Mouse (Mus musculus) heart, postnatal 0 days (tissue): ENCODE measurements around the gene Tmem82. TPM values are rescaled to one million over a fixed set of nuclear protein-coding genes. Genes with fewer than 3 reads are reported as not detected.

ENCODE experiments used
- ATAC-seq: fragments of 200-750 bp; cut with Nextera tagmentation; 2 replicates; pipeline ENCODE4 v1.8.0; 2017; ENCODE audit warnings: low read depth, moderate number of reproducible peaks, moderate library complexity; ENCODE audit not compliant: insufficient read depth
- DNase-seq: peaks from one replicate; pipeline ENCODE4 v3.0.0-alpha.2; 2016; ENCODE audit warnings: low spot score
- H3K27ac ChIP-seq: fragments of 300-500 bp; sonication (generic); 2 replicates; pipeline ENCODE4 v1.5.1; 2014; ENCODE audit warnings: low read depth, mild to moderate bottlenecking
- H3K27me3 ChIP-seq: fragments of 300-500 bp; sonication (generic); 2 replicates; pipeline ENCODE4 v1.6.1; 2014; ENCODE audit warnings: low read length, mixed read lengths; ENCODE audit not compliant: control insufficient read depth, insufficient read depth
- H3K36me3 ChIP-seq: fragments of 300-500 bp; sonication (generic); replicated peaks from 2 replicates; pipeline ENCODE4 v1.6.1; 2014; ENCODE audit warnings: low read length, mixed read lengths; ENCODE audit not compliant: control insufficient read depth, insufficient read depth
- H3K4me1 ChIP-seq: fragments of 300-500 bp; sonication (generic); 2 replicates; pipeline ENCODE4 v1.6.1; 2014; ENCODE audit warnings: antibody characterized with exemption; ENCODE audit not compliant: control insufficient read depth, insufficient read depth
- H3K4me2 ChIP-seq: fragments of 300-500 bp; sonication (generic); 2 replicates; pipeline ENCODE4 v1.6.1; 2014; ENCODE audit warnings: low read depth, mild to moderate bottlenecking, low read length, moderate library complexity
- H3K4me3 ChIP-seq: fragments of 300-500 bp; sonication (generic); 2 replicates; pipeline ENCODE4 v1.5.1; 2014; ENCODE audit warnings: low read depth, low read length
- H3K9ac ChIP-seq: fragments of 300-500 bp; sonication (generic); replicated peaks from 2 replicates; pipeline ENCODE4 v1.6.1; 2014; ENCODE audit warnings: low read depth, low read length, mixed read lengths
- H3K9me3 ChIP-seq: fragments of 300-500 bp; sonication (generic); replicated peaks from 2 replicates; pipeline ENCODE4 v1.6.1; 2016; ENCODE audit warnings: low read length; ENCODE audit not compliant: control insufficient read depth
- CTCF ChIP-seq: IDR thresholded peaks from 2 replicates; pipeline ENCODE4 v1.5.1; 2016; ENCODE audit warnings: antibody characterized with exemption, control low read depth, low read depth
- EP300 ChIP-seq: IDR thresholded peaks from 2 replicates; pipeline ENCODE4 v1.6.1; 2016; ENCODE audit warnings: antibody characterized with exemption, low read depth
- WGBS: fragments of 180-500 bp; shearing (Covaris S2); extraction: QIAGEN DNeasy Blood & Tissue Kit; methylation state at CpG from one replicate; pipeline ENCODE4 v1.1.7; 2014; 5-methylcytosine and 5-hydroxymethylcytosine counted together
- polyA plus RNA-seq: library from polyadenylated mRNA; unstranded; fragments of >200 nt; fragmentation: Nextera tagmentation; extraction: Ambion mirVana; gene quantifications from 2 replicates; pipeline ENCODE4 v1.2.1, GENCODE M21; 2015
- total RNA-seq: library from RNA; depleted of rRNA; stranded (reverse); fragments of >200 nt; gene quantifications from 2 replicates; pipeline ENCODE4 v1.2.3, GENCODE M21; 2014; ENCODE audit warnings: low replicate concordance

The Tmem82 gene
- total and polyA plus RNA-seq, 2 experiments from 2014 or later = 6.1 to 6.8 TPM

GRCm38 (mm10) chr4:141619299-141619883 is 958 bp upstream of the Tmem82 start:
- no peak overlapping the region for H3K4me3 ChIP-seq
- H3K9me3 ChIP-seq = no peaks in the 10 kb centered on the region
- ATAC-seq (no peak), DNase-seq (no peak)
- H3K27ac ChIP-seq = no peak overlapping the region
- TF ChIP-seq EP300 (no peak), CTCF (no peak)
- no peak overlapping the region for H3K9ac ChIP-seq
- peaks cover 20% of the 10 kb centered on the region for H3K4me1 ChIP-seq
- H3K4me2 ChIP-seq = no peak overlapping the region
- H3K36me3 ChIP-seq = no peaks in the 10 kb centered on the region
- no peaks in the 10 kb centered on the region for H3K27me3 ChIP-seq
- WGBS = 77% methylated on average over 9 of the region's 9 CpGs

- ATAC-seq = peak; percentile 3; the same call in 1 of the 2 replicates
- peak overlapping the region; percentile 26; the same call in 1 of the 2 replicates for H3K27ac ChIP-seq
- peaks cover 13% of the 10 kb centered on the region for H3K4me1 ChIP-seq
- H3K27me3 ChIP-seq = no peaks in the 10 kb centered on the region
- H3K4me2 ChIP-seq = peak overlapping the region; percentile 62
- DNase-seq = no peak
- H3K36me3 ChIP-seq = no peaks in the 10 kb centered on the region
- H3K4me3 ChIP-seq = peak overlapping the region; percentile 35
- peak overlapping the region; percentile 39; the same call in 1 of the 2 replicates for H3K9ac ChIP-seq
- 13% methylated on average over 21 of the region's 22 CpGs for WGBS
- no peaks in the 10 kb centered on the region for H3K9me3 ChIP-seq
- TF ChIP-seq CTCF = no peak
These were observed 419 bp downstream of the Tmem82 start for GRCm38 (mm10) chr4:141617863-141618564.

- H3K4me3 ChIP-seq = peak overlapping the region; percentile 35
- H3K9ac ChIP-seq = peak overlapping the region; percentile 39; the same call in 1 of the 2 replicates
- H3K27me3 ChIP-seq = no peaks in the 10 kb centered on the region
- DNase-seq = peak; percentile 68
- no peaks in the 10 kb centered on the region for H3K9me3 ChIP-seq
- peaks cover 13% of the 10 kb centered on the region for H3K4me1 ChIP-seq
- peak overlapping the region; percentile 26; the same call in 1 of the 2 replicates for H3K27ac ChIP-seq
- TF ChIP-seq EP300 (0 out of 2 replicates have a peak, but pooled peaks have one; percentile 35), CTCF (peak; percentile 68)
- 6% methylated on average over 20 of the region's 20 CpGs for WGBS
- ATAC-seq = peak; percentile 65
- no peaks in the 10 kb centered on the region for H3K36me3 ChIP-seq
- peak overlapping the region; percentile 62 for H3K4me2 ChIP-seq
These were observed 1.1 kb downstream of the Tmem82 start for GRCm38 (mm10) chr4:141617299-141617698.

GRCm38 (mm10) chr4:141616811-141617210 is 1.6 kb downstream of the Tmem82 start:
- Histone ChIP-seq H3K9me3 (no peaks in the 10 kb centered on the region), H3K9ac (no peak overlapping the region), H3K27ac (no peak overlapping the region), H3K4me2 (no peak overlapping the region), H3K4me3 (no peak overlapping the region), H3K36me3 (no peaks in the 10 kb centered on the region), H3K4me1 (peaks cover 13% of the 10 kb centered on the region), H3K27me3 (no peaks in the 10 kb centered on the region)
- DNase-seq = no peak
- TF ChIP-seq CTCF = no peak
- no peak for TF ChIP-seq EP300
- WGBS = 70% methylated on average over 6 of the region's 6 CpGs
- ATAC-seq = no peak

- no peak overlapping the region for H3K4me3 ChIP-seq
- no peak overlapping the region for H3K9ac ChIP-seq
- WGBS = 74% methylated on average over 14 of the region's 14 CpGs
- no peaks in the 10 kb centered on the region for H3K27me3 ChIP-seq
- no peaks in the 10 kb centered on the region for H3K9me3 ChIP-seq
- no peaks in the 10 kb centered on the region for H3K36me3 ChIP-seq
- DNase-seq (no peak), ATAC-seq (no peak)
- no peak for TF ChIP-seq EP300
- no peak for TF ChIP-seq CTCF
- H3K4me2 ChIP-seq = no peak overlapping the region
- H3K27ac ChIP-seq = no peak overlapping the region
- peaks cover 13% of the 10 kb centered on the region for H3K4me1 ChIP-seq
These were observed 3.5 kb downstream of the Tmem82 start for GRCm38 (mm10) chr4:141614946-141615345.
